Mouse (Mus musculus) gastrocnemius, adult 18-20 months (tissue): Measurements from ENCODE around the gene Trrap. TPM values are rescaled to one million over a fixed set of nuclear protein-coding genes. Genes with fewer than 3 reads are reported as not detected.

ENCODE experiments used
- microRNA-seq: library from miRNA; unstranded; fragments of <30 nt; microRNA quantifications from one replicate; pipeline ENCODE4 v1.2.0, GENCODE M21; 2021
- total RNA-seq, 2 experiments: library from RNA; stranded (reverse); gene quantifications; 2 replicates each; pipeline ENCODE4 v1.2.3; 2021

The Trrap gene
- total RNA-seq, 2 experiments from 2014 or later, result 25.2 to 25.4 TPM

Small RNAs within 50 kb of the gene (microRNA-seq; reads per million reads assigned to microRNA genes)
- gene Mir7039, result not detected

Other genes starting within 250 kb of the Trrap start
- not detected for gene Nptx2, start 221.8 kb upstream of the Trrap start, total RNA-seq
- not detected for gene Tmem130, start 5.9 kb upstream of the Trrap start, total RNA-seq
- gene Smurf1, start 198.1 kb downstream of the Trrap start, total RNA-seq, result 10 to 100 TPM in 1 of 2 experiments, 1 to 10 TPM in 1; 9.7 to 13.3 TPM